Mouse (Mus musculus): ENCODE measurements around the gene Igsf21.

DNA sequence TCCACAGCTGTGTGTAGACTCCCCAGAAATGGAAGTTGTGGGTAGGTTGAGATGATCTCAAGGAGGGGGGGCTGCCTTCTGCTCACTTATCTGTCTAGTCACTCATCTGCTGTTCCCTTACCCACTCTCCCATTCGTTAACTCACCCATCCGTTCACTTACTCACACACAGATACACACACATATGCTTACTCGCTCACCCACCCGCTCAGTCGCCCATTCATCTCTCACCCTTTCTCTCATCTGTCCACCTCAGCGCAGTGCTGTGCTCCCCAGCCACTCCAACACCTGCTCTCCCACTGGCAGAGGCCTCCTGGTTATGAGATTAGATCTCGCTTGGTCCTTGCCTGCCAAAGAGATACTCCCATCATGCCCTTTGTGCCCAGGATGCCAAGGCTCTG, 22.1 kb downstream of the Igsf21 start:
- TF ChIP-seq POLR2A (IDR thresholded peaks at IDR 0.05; ENCODE audit: borderline replicate concordance, extremely low read depth, insufficient read depth, insufficient read length, poor library complexity, severe bottlenecking) (no peak), CTCF (IDR thresholded peaks at IDR 0.05; ENCODE audit: borderline replicate concordance, extremely low read depth, insufficient read depth, insufficient read length) (no peak)
